Mouse (Mus musculus): ENCODE data around the gene Gnb1.
"Not testable (repeated sequence)": the region's sequence is repeated elsewhere in the genome, so short reads cannot be mapped to it uniquely, and the experiment has no call there.

The Gnb1 gene

GRCm38 (mm10) chr4:155552917-155553532 lies 61.9 kb downstream of the Gnb1 start:
- DNase-seq (ENCODE audit: low read depth) = no peak

GRCm38 (mm10) chr4:155554880-155555279 lies 63.7 kb downstream of the Gnb1 start:
- no peak for DNase-seq (ENCODE audit: low read depth)

- no peak for DNase-seq (ENCODE audit: low read depth)
These were observed 64.3 kb downstream of the Gnb1 start for GRCm38 (mm10) chr4:155555464-155555863.

- DNase-seq (ENCODE audit: low read depth) = no peak
These were observed 68.3 kb downstream of the Gnb1 start for GRCm38 (mm10) chr4:155559454-155559853.

- DNase-seq (ENCODE audit: low read depth) = no peak
These were observed 69.8 kb downstream of the Gnb1 start for GRCm38 (mm10) chr4:155560932-155561331.

- DNase-seq (ENCODE audit: low read depth) = no peak
These were observed 70.7 kb downstream of the Gnb1 start, which contains the start of gene Nadk for GRCm38 (mm10) chr4:155561661-155562442. Nadk (plus strand) TSS chr4:155562378.

GRCm38 (mm10) chr4:155562725-155563399 lies 71.7 kb downstream of the Gnb1 start:
- DNase-seq (ENCODE audit: low read depth) = no peak

GRCm38 (mm10) chr4:155563400-155564231 lies 72.5 kb downstream of the Gnb1 start:
- peak; percentile 96 for DNase-seq (ENCODE audit: low read depth)

GRCm38 (mm10) chr4:155564315-155565069 lies 73.3 kb downstream of the Gnb1 start:
- peak; percentile 47 for DNase-seq (ENCODE audit: low read depth)

- no peak for DNase-seq (ENCODE audit: low read depth)
These were observed 75.4 kb downstream of the Gnb1 start for GRCm38 (mm10) chr4:155566555-155566954.

- DNase-seq (ENCODE audit: low read depth) = peak; percentile 44
These were observed 77.0 kb downstream of the Gnb1 start for GRCm38 (mm10) chr4:155568170-155568569.

GRCm38 (mm10) chr4:155568632-155569370 lies 77.6 kb downstream of the Gnb1 start:
- DNase-seq (ENCODE audit: low read depth) = no peak

GRCm38 (mm10) chr4:155569818-155570217 lies 78.7 kb downstream of the Gnb1 start:
- DNase-seq (ENCODE audit: low read depth) = no peak

- DNase-seq (ENCODE audit: low read depth) = not testable (repeated sequence)
These were observed 79.2 kb downstream of the Gnb1 start for GRCm38 (mm10) chr4:155570315-155570714.

- no peak for DNase-seq (ENCODE audit: low read depth)
These were observed 80.3 kb downstream of the Gnb1 start for GRCm38 (mm10) chr4:155571442-155571841.

- no peak for DNase-seq (ENCODE audit: low read depth)
These were observed 82.0 kb downstream of the Gnb1 start for GRCm38 (mm10) chr4:155573155-155573554.

GRCm38 (mm10) chr4:155573876-155574275 lies 82.7 kb downstream of the Gnb1 start:
- no peak for DNase-seq (ENCODE audit: low read depth)

GRCm38 (mm10) chr4:155574931-155575330 lies 83.8 kb downstream of the Gnb1 start:
- no peak for DNase-seq (ENCODE audit: low read depth)

GRCm38 (mm10) chr4:155575521-155575920 lies 84.4 kb downstream of the Gnb1 start:
- no peak for DNase-seq (ENCODE audit: low read depth)

- no peak for DNase-seq (ENCODE audit: low read depth)
These were observed 86.0 kb downstream of the Gnb1 start for GRCm38 (mm10) chr4:155577132-155577531.

GRCm38 (mm10) chr4:155577741-155578140 lies 86.6 kb downstream of the Gnb1 start:
- no peak for DNase-seq (ENCODE audit: low read depth)

Data from c-Kit-positive CD71-positive TER-119-negative erythroid progenitor cells, embryonic 14.5 days (primary cell).